Mouse (Mus musculus) right cerebral cortex, postnatal 4 days (tissue): Measurements from ENCODE around the gene Rnf103.

Source experiments
- DNase-seq: peaks from one replicate; pipeline ENCODE4 v3.0.0-alpha.2; 2022

Gene Rnf103

GRCm38 (mm10) chr6:71492756-71493674 lies 679 bp upstream of the Rnf103 start:
- no peak for DNase-seq

- DNase-seq = peak; percentile 49
Measured at GRCm38 (mm10) chr6:71494341-71495020, 787 bp downstream of the Rnf103 start.

GRCm38 (mm10) chr6:71500575-71500974 lies 6.9 kb downstream of the Rnf103 start:
- DNase-seq = no peak

- no peak for DNase-seq
Measured at GRCm38 (mm10) chr6:71503001-71503400, 9.3 kb downstream of the Rnf103 start.

- no peak for DNase-seq
Measured at GRCm38 (mm10) chr6:71503670-71504069, 10.0 kb downstream of the Rnf103 start.

GRCm38 (mm10) chr6:71504091-71504490 lies 10.4 kb downstream of the Rnf103 start:
- DNase-seq = no peak

GRCm38 (mm10) chr6:71505671-71506070 lies 12.0 kb downstream of the Rnf103 start:
- no peak for DNase-seq

GRCm38 (mm10) chr6:71519476-71519875 lies 25.8 kb downstream of the Rnf103 start:
- DNase-seq = no peak

- no peak for DNase-seq
Measured at GRCm38 (mm10) chr6:71525556-71525955, 31.9 kb downstream of the Rnf103 start.

- DNase-seq = no peak
Measured at GRCm38 (mm10) chr6:71527056-71527455, 33.4 kb downstream of the Rnf103 start.

- DNase-seq = no peak
Measured at GRCm38 (mm10) chr6:71527826-71528225, 34.1 kb downstream of the Rnf103 start.

- DNase-seq = no peak
Measured at GRCm38 (mm10) chr6:71530176-71530575, 36.5 kb downstream of the Rnf103 start.

- no peak for DNase-seq
Measured at GRCm38 (mm10) chr6:71537286-71537685, 43.6 kb downstream of the Rnf103 start.

GRCm38 (mm10) chr6:71543686-71544499 lies 50.2 kb downstream of the Rnf103 start, which contains the start of gene Chmp3:
Gene Chmp3 (plus strand): TSS chr6:71543797.
- DNase-seq = peak; percentile 96

GRCm38 (mm10) chr6:71555507-71555951 lies 61.8 kb downstream of the Rnf103 start:
- DNase-seq = no peak

GRCm38 (mm10) chr6:71556826-71557225 lies 63.1 kb downstream of the Rnf103 start:
- DNase-seq = no peak
